In the genomic region with DNA sequence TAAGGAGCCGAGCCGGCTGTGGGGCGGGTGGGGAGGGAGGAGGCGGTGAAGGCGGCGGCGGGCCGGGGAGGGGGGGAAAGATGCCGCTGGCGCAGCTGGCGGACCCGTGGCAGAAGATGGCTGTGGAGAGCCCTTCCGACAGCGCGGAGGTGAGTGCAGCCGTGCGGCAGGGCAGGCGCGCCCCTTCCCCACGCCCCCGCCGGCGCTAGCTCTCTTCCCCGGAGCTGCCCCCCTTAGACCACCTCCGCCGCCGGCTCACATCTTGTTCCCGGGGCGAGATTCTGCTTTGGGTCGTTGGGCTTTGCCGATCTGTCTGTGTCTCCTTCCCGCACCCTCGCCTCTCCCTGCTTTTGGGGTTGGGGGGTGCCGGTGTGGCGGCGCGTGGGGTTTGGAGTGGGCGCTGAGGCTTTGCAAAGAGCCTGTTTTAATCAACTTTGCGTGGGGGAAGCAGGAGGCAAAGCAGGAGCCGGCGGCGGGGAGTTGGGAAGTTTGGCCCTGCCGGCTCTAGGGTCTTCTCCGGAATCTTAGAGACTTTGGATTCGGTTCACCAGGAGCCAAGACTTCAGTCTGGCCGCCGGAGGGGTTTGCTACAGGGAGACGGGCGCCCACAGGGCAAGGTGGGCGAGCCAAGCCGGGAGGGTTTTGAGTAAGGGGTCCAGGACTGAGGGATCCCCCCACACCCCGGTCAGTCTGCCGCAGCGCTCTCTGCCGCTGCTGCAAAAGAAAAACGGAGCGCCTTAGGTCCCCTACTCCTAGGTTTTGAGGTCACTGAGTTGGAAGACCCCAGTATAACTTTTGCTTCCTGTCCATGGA, we compare ENCODE assay signal across 7 mouse cellular contexts. TPM values are rescaled to one million over a fixed set of nuclear protein-coding genes. Genes with fewer than 3 reads are reported as not detected.
DNase-seq lines count a peak whose midpoint lies in the region; ATAC-seq and TF ChIP-seq lines count a peak whose summit lies in the region.

No protein-coding gene starts in this region.

- WGBS in cerebellum, adult 2 months = 7% methylated on average over 43 of the region's 57 CpGs
- WGBS in kidney, adult 2 months = under 1% methylated on average over 51 of the region's 57 CpGs
- WGBS in liver, embryonic 14.5 days (ENCODE audit: insufficient replicate concordance) = 7% methylated on average over 51 of the region's 57 CpGs

- H3K9me3 ChIP-seq in liver, embryonic 14.5 days (ENCODE audit: control insufficient read depth, low read length) = no peaks in the 10 kb centered on the region

- H3K4me2 ChIP-seq in liver, embryonic 14.5 days (ENCODE audit: low read depth) = peak overlapping the region; percentile 80

- TF ChIP-seq CTCF in cerebellum, adult 2 months (IDR thresholded peaks at IDR 0.05; ENCODE audit: borderline replicate concordance, insufficient read depth, low read depth, low read length) = no peak
- no peak for TF ChIP-seq CTCF in kidney, adult 2 months (conservative IDR thresholded peaks at IDR 0.05; ENCODE audit: insufficient read depth, insufficient read length, low read depth, low read length)
- no peak for TF ChIP-seq CTCF in liver, embryonic 14.5 days (IDR thresholded peaks at IDR 0.05; ENCODE audit: low read depth)

- H3K9ac ChIP-seq in liver, embryonic 14.5 days (replicated peaks) = peak overlapping the region; percentile 80

- H3K36me3 ChIP-seq in kidney, adult 2 months (ENCODE audit: control insufficient read depth, insufficient read depth, low read length) = no peaks in the 10 kb centered on the region
- no peaks in the 10 kb centered on the region for H3K36me3 ChIP-seq in liver, embryonic 14.5 days (replicated peaks; ENCODE audit: control insufficient read depth, insufficient read depth, low read depth)

- ATAC-seq in liver, embryonic 14.5 days (ENCODE audit: insufficient read depth) = no peak

- peak; percentile 2 for DNase-seq in urinary bladder, postnatal 14 days (ENCODE audit: low spot score)
- DNase-seq in urinary bladder, postnatal 10 days (ENCODE audit: low spot score) = no peak
- DNase-seq in cerebellum, adult 2 months = peak; percentile 26 to 39
- DNase-seq in frontal cortex, postnatal 36 days (ENCODE audit: low spot score in 2 of 2) = peak; percentile 16 to 17
- no peak for DNase-seq in kidney, adult 2 months
- DNase-seq in liver, embryonic 14.5 days (ENCODE audit: low read depth in 3 of 3, low spot score in 3 of 3) = no peak
- DNase-seq in right cerebral cortex, postnatal 14 days = peak; percentile 22

- TF ChIP-seq EP300 in liver, embryonic 14.5 days (IDR thresholded peaks at IDR 0.05; ENCODE audit: low read depth) = no peak

- H3K27me3 ChIP-seq in cerebellum, adult 2 months (ENCODE audit: control insufficient read depth, insufficient read depth, low read length) = no peaks in the 10 kb centered on the region
- no peaks in the 10 kb centered on the region for H3K27me3 ChIP-seq in kidney, adult 2 months (replicated peaks; ENCODE audit: control insufficient read depth, insufficient read depth, low read length)
- H3K27me3 ChIP-seq in liver, embryonic 14.5 days (ENCODE audit: control insufficient read depth, insufficient read depth, low read length) = no peaks in the 10 kb centered on the region

- peak overlapping the region; percentile 88 for H3K27ac ChIP-seq in cerebellum, adult 2 months (ENCODE audit: insufficient read depth, low read length)
- peak overlapping the region; percentile 81 for H3K27ac ChIP-seq in kidney, adult 2 months (ENCODE audit: insufficient read depth, low read depth, low read length)
- H3K27ac ChIP-seq in liver, embryonic 14.5 days = peak overlapping the region; percentile 41; the same call in 1 of the 2 replicates

- TF ChIP-seq POLR2A in cerebellum, adult 2 months (IDR thresholded peaks at IDR 0.05; ENCODE audit: borderline replicate concordance, insufficient read depth, low read length) = no peak
- TF ChIP-seq POLR2A in kidney, adult 2 months (IDR thresholded peaks at IDR 0.05; ENCODE audit: low read depth, low read length) = no peak

- peak overlapping the region; percentile 91 for H3K4me3 ChIP-seq in cerebellum, adult 2 months (replicated peaks; ENCODE audit: insufficient read depth, low read depth, low read length)
- H3K4me3 ChIP-seq in kidney, adult 2 months (ENCODE audit: insufficient read depth, low read depth, low read length) = peak overlapping the region; percentile 96
- H3K4me3 ChIP-seq in liver, embryonic 14.5 days (ENCODE audit: insufficient read depth in 1 of 2, low read depth in 2 of 2, low read length in 2 of 2) = peak overlapping the region; percentile 71 to 82

- H3K4me1 ChIP-seq in cerebellum, adult 2 months (ENCODE audit: control insufficient read depth, insufficient read depth, low read length) = peaks cover 3% of the 10 kb centered on the region; the same call in 1 of the 2 replicates
- no peaks in the 10 kb centered on the region; the same call in 1 of the 2 replicates for H3K4me1 ChIP-seq in kidney, adult 2 months (ENCODE audit: control insufficient read depth, insufficient read depth, low read length)
- no peaks in the 10 kb centered on the region for H3K4me1 ChIP-seq in liver, embryonic 14.5 days (replicated peaks; ENCODE audit: control insufficient read depth in 2 of 2, insufficient read depth in 2 of 2, low read length in 1 of 2)

RNA-seq across cellular contexts. Expression of a gene that starts 46.1 kb away (rescaled TPM):
- polyA plus RNA-seq in cerebellum, adult 2 months (2012; rRNA removed) = 20.6 and 24.3 TPM in 2 replicates
- 13.4 and 14.6 TPM in 2 replicates for polyA plus RNA-seq in kidney, adult 2 months (2012; rRNA removed)
- polyA plus RNA-seq in liver, embryonic 14.5 days (2012; rRNA removed) = 4.0 and 5.3 TPM in 2 replicates
- 2.1 and 2.3 TPM in 2 replicates for polyA plus RNA-seq in liver, embryonic 14.5 days (2014; fragmentation: Nextera tagmentation; extraction: Ambion mirVana)

Comparison
In these comparisons a context has a peak if more than half of its experiments do, and no peak if none do; other contexts are left out.
1. DNase-seq: peak in urinary bladder, postnatal 14 days (single experiment), cerebellum, adult 2 months (2 of 2), frontal cortex, postnatal 36 days (2 of 2) and right cerebral cortex, postnatal 14 days (single experiment); none in urinary bladder, postnatal 10 days (single experiment), kidney, adult 2 months (single experiment) and liver, embryonic 14.5 days (0 of 3).
2. Peak in every context shown above with its lines, with median percentiles within 50 percentile points of each other: H3K27ac ChIP-seq and H3K4me3 ChIP-seq.